Mouse (Mus musculus) layer of hippocampus, postnatal 14 days (tissue): ENCODE data around the gene Irak1bp1. TPM values are rescaled to one million over a fixed set of nuclear protein-coding genes. Genes with fewer than 3 reads are reported as not detected.
A peak's percentile ranks its signal among the peaks of the same experiment; 100 is the strongest.

Experiments used
- DNase-seq, 2 experiments: peaks; one replicate each; pipeline ENCODE4 v3.0.0; 2021 to 2022; ENCODE audit warnings: low spot score in 2 of 2, mixed read lengths in 1 of 2
- long read RNA-seq, 2 experiments: library from polyadenylated mRNA; stranded (forward); transcript quantifications; one replicate each; pipeline ENCODE4 v2.0.0; 2021
- total RNA-seq, 2 experiments: library from RNA; stranded (reverse); gene quantifications; 2 replicates each; pipeline ENCODE4 v1.2.3; 2021

Gene Irak1bp1
- 10 to 100 TPM; 20.8 to 22.2 TPM for total RNA-seq
- long read RNA-seq, experiment 1, transcript Irak1bp1-202 (4 exons, 2,158 nt): major isoform, 22 of 23 reads
- long read RNA-seq, experiment 1, partial matches to known transcripts: 0 of 23 reads
- long read RNA-seq, experiment 1, other reads (novel, unspliced or antisense): 1 of 23 reads
- long read RNA-seq, experiment 2, transcript Irak1bp1-202 (4 exons, 2,158 nt): major isoform, 46 of 46 reads
- long read RNA-seq, experiment 2, partial matches to known transcripts: 0 of 46 reads
- long read RNA-seq, experiment 2, other reads (novel, unspliced or antisense): 0 of 46 reads

GRCm38 (mm10) chr9:82829007-82829689, at the start of gene Irak1bp1:
Gene Irak1bp1, plus strand, starts transcription at chr9:82829540.
- no peak for DNase-seq

- no peak for DNase-seq
These were observed 41.0 kb upstream of the Irak1bp1 start for GRCm38 (mm10) chr9:82788375-82788774.

GRCm38 (mm10) chr9:82800360-82800759, 29.0 kb upstream of the Irak1bp1 start:
- no peak for DNase-seq

- DNase-seq: no peak
These were observed 22.2 kb upstream of the Irak1bp1 start for GRCm38 (mm10) chr9:82807129-82807528.

- no peak for DNase-seq
These were observed 21.7 kb upstream of the Irak1bp1 start for GRCm38 (mm10) chr9:82807635-82808034.

- DNase-seq: no peak
These were observed 17.0 kb upstream of the Irak1bp1 start for GRCm38 (mm10) chr9:82812172-82812963.

GRCm38 (mm10) chr9:82814536-82814935, 14.8 kb upstream of the Irak1bp1 start:
- peak in 1 of 2 experiments; percentile 29 for DNase-seq

GRCm38 (mm10) chr9:82815257-82815785, 14.0 kb upstream of the Irak1bp1 start:
- no peak for DNase-seq

- no peak for DNase-seq
These were observed 2.9 kb upstream of the Irak1bp1 start for GRCm38 (mm10) chr9:82826426-82826825.

GRCm38 (mm10) chr9:82829693-82830430, 522 bp downstream of the Irak1bp1 start:
- peak; percentile 90 to 93 for DNase-seq

GRCm38 (mm10) chr9:82831891-82832290, 2.6 kb downstream of the Irak1bp1 start:
- DNase-seq: no peak

- DNase-seq: no peak
These were observed 6.6 kb downstream of the Irak1bp1 start for GRCm38 (mm10) chr9:82835921-82836320.

- DNase-seq: no peak
These were observed 13.3 kb downstream of the Irak1bp1 start for GRCm38 (mm10) chr9:82842671-82843070.

GRCm38 (mm10) chr9:82854040-82854439, 24.7 kb downstream of the Irak1bp1 start:
- DNase-seq: no peak

GRCm38 (mm10) chr9:82854973-82855614, 25.8 kb downstream of the Irak1bp1 start:
- peak; percentile 29 to 34 for DNase-seq

- DNase-seq: peak in 1 of 2 experiments; percentile 38
These were observed 26.9 kb downstream of the Irak1bp1 start for GRCm38 (mm10) chr9:82856241-82856640.

GRCm38 (mm10) chr9:82860805-82861204, 31.5 kb downstream of the Irak1bp1 start:
- no peak for DNase-seq

GRCm38 (mm10) chr9:82861316-82861715, 32.0 kb downstream of the Irak1bp1 start:
- DNase-seq: no peak

- DNase-seq: no peak
These were observed 32.6 kb downstream of the Irak1bp1 start for GRCm38 (mm10) chr9:82861775-82862430.

- no peak for DNase-seq
These were observed 36.8 kb downstream of the Irak1bp1 start for GRCm38 (mm10) chr9:82866121-82866520.
